Mouse (Mus musculus): Measurements from ENCODE around the gene Ntan1.
"Not testable (repeated sequence)": the region's sequence is repeated elsewhere in the genome, so short reads cannot be mapped to it uniquely, and the experiment has no call there.

The Ntan1 gene

GRCm38 (mm10) chr16:13830444-13830843 is 11.8 kb downstream of the Ntan1 start:
- in situ Hi-C loops (cut with MboI, MseI) = no loop called here

- in situ Hi-C loops (cut with MboI, MseI) = no loop called here
Observed at GRCm38 (mm10) chr16:13831606-13832005, 13.0 kb downstream of the Ntan1 start.

GRCm38 (mm10) chr16:13834382-13834781 is 15.7 kb downstream of the Ntan1 start:
- in situ Hi-C loops (cut with MboI, MseI) = no loop called here

GRCm38 (mm10) chr16:13840056-13840455 is 21.4 kb downstream of the Ntan1 start:
- in situ Hi-C loops (cut with MboI, MseI) = no loop called here

GRCm38 (mm10) chr16:13840956-13841355 is 22.3 kb downstream of the Ntan1 start:
- in situ Hi-C loops (cut with MboI, MseI) = no loop called here

GRCm38 (mm10) chr16:13845031-13845430 is 26.4 kb downstream of the Ntan1 start:
- in situ Hi-C loops (cut with MboI, MseI) = no loop called here

- in situ Hi-C loops (cut with MboI, MseI) = no loop called here
Observed at GRCm38 (mm10) chr16:13846675-13847074, 28.0 kb downstream of the Ntan1 start.

- in situ Hi-C loops (cut with MboI, MseI) = no loop called here
Observed at GRCm38 (mm10) chr16:13848310-13848709, 29.7 kb downstream of the Ntan1 start.

GRCm38 (mm10) chr16:13851446-13851845 is 32.8 kb downstream of the Ntan1 start:
- in situ Hi-C loops (cut with MboI, MseI) = no loop called here

GRCm38 (mm10) chr16:13853886-13854285 is 35.2 kb downstream of the Ntan1 start:
- in situ Hi-C loops (cut with MboI, MseI) = no loop called here

GRCm38 (mm10) chr16:13866076-13866475 is 47.4 kb downstream of the Ntan1 start:
- in situ Hi-C loops (cut with MboI, MseI) = no loop called here

GRCm38 (mm10) chr16:13866616-13867015 is 48.0 kb downstream of the Ntan1 start:
- in situ Hi-C loops (cut with MboI, MseI) = no loop called here

GRCm38 (mm10) chr16:13867406-13867805 is 48.8 kb downstream of the Ntan1 start:
- in situ Hi-C loops (cut with MboI, MseI) = not testable (repeated sequence)

- in situ Hi-C loops (cut with MboI, MseI) = no loop called here
Observed at GRCm38 (mm10) chr16:13867910-13868514, 49.4 kb downstream of the Ntan1 start.

- in situ Hi-C loops (cut with MboI, MseI) = no loop called here
Observed at GRCm38 (mm10) chr16:13875483-13875882, 56.8 kb downstream of the Ntan1 start.

GRCm38 (mm10) chr16:13883094-13883774 is 64.6 kb downstream of the Ntan1 start:
- in situ Hi-C loops (cut with MboI, MseI) = no loop called here
